Comparison of ENCODE assay signal across 8 mouse cellular contexts in the genomic region with DNA sequence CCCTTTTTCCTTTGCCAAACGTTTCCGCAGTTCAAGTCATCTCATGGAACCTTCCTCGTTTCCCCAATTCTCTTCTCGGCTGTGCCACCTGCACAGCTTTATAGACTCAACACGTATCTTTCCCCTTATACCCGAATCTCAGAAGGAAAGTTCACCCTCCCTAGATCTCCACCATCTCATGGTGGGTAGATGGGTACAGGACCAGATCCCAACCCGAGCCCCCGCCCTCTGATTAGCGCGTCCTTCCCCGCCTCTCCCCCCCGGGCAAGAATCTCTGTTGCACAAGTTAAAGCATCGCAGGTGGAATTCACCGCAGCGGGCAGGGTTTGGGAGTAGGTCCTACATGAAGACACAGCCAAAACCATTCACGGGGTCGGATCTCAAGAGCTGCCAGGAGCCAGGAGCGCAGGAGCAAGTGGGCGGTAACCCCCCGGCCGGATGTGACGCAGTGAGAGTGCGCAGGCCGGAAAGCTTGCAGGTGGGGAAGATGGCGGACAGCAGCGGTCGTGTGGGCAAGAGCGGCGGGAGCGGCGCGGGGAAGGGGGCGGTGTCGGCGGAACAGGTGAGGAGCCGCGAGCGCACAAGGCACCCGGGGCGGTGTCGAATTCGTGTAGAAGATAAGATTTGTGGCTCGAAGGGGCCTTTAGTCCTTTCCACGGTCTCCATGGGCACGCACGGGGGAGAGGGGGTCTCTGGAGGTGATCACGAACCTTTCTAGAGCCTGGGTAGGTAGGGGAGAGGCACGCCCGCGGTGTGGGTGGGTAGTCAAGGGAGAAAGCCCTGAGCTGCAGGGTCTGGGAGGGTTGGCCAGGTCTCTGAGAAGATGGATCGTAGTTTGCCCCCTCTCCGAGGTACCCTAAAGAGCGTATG. TPM values are rescaled to one million over a fixed set of nuclear protein-coding genes. Genes with fewer than 3 reads are reported as not detected.
A peak's percentile ranks its signal among the peaks of the same experiment; 100 is the strongest.
DNase-seq lines count a peak whose midpoint lies in the region; ATAC-seq lines count a peak whose summit lies in the region.

A gene (minus strand): TSS at position 422 of the 870 bp plus-strand sequence.
A gene (plus strand): TSS at position 446 of the 870 bp plus-strand sequence.

- peak; percentile 91 to 92 for DNase-seq in adrenal gland, adult 18-20 months (ENCODE audit: low spot score in 2 of 2)
- peak; percentile 95 for DNase-seq in embryo, embryonic 10.5 days (ENCODE audit: low spot score)
- peak; percentile 92 for DNase-seq in gastrocnemius, postnatal 14 days
- DNase-seq in left cerebral cortex, postnatal 10 days (ENCODE audit: extremely low spot score in 1 of 2, low spot score in 2 of 2): peak; percentile 92 to 94
- DNase-seq in right cerebral cortex, postnatal 10 days (ENCODE audit: low spot score in 2 of 2): peak; percentile 95
- peak; percentile 92 for DNase-seq in urinary bladder, postnatal 14 days (ENCODE audit: low spot score)

- peak; percentile 93 for ATAC-seq in inflammation-experienced regulatory T-cells, adult 6 months
- peak; percentile 98 for ATAC-seq in megakaryocyte progenitor cell, adult 5-6 weeks (replicated peaks; ENCODE audit: poor library complexity)

- intact Hi-C loops in gastrocnemius, postnatal 14 days (cut with DNase I; ENCODE audit: low total_unique reads): no loop called here
- intact Hi-C loops in left cerebral cortex, postnatal 10 days (cut with DNase I): no loop called here

RNA-seq across cellular contexts. Expression of the first gene that starts in this region (rescaled TPM):
- 10 to 100 TPM; 68.9 to 71.0 TPM for total RNA-seq in adrenal gland, adult 18-20 months (2021)
- 10 to 100 TPM; 19.3 to 25.3 TPM for total RNA-seq in gastrocnemius, postnatal 14 days (2021)
- polyA plus RNA-seq in inflammation-experienced regulatory T-cells, adult 6 months (2017; shearing (Covaris generic)): 10 to 100 TPM; 24.6 to 32.9 (median 30.1) TPM
- total RNA-seq in left cerebral cortex, postnatal 10 days (2021): 10 to 100 TPM; 38.5 to 41.0 TPM
- total RNA-seq in megakaryocyte progenitor cell, adult 5-6 weeks (2015): 7.6 and 9.8 TPM in 2 replicates
- total RNA-seq in megakaryocyte progenitor cell, adult 5-6 weeks (2017): 31.7 and 34.1 TPM in 2 replicates

RNA-seq across cellular contexts. Expression of the second gene that starts in this region (rescaled TPM):
- 100 to 1,000 TPM; 137 to 168 TPM for total RNA-seq in adrenal gland, adult 18-20 months (2021)
- 10 to 100 TPM; 86.7 to 93.6 TPM for total RNA-seq in gastrocnemius, postnatal 14 days (2021)
- polyA plus RNA-seq in inflammation-experienced regulatory T-cells, adult 6 months (2017; shearing (Covaris generic)): 10 to 100 TPM; 48.9 to 70.1 (median 58.1) TPM
- total RNA-seq in left cerebral cortex, postnatal 10 days (2021): 100 to 1,000 TPM in 1 of 2 experiments, 10 to 100 TPM in 1; 93.9 to 107 TPM
- total RNA-seq in megakaryocyte progenitor cell, adult 5-6 weeks (2015): 50.2 and 52.3 TPM in 2 replicates
- total RNA-seq in megakaryocyte progenitor cell, adult 5-6 weeks (2017): 35.5 and 52.3 TPM in 2 replicates

Comparison
In these comparisons a context has a peak if more than half of its experiments do, and no peak if none do; other contexts are left out.
1. Peak in every context shown above with its lines: DNase-seq and ATAC-seq.